Comparison of ENCODE assay signal across 1 mouse cellular context in the genomic region with DNA sequence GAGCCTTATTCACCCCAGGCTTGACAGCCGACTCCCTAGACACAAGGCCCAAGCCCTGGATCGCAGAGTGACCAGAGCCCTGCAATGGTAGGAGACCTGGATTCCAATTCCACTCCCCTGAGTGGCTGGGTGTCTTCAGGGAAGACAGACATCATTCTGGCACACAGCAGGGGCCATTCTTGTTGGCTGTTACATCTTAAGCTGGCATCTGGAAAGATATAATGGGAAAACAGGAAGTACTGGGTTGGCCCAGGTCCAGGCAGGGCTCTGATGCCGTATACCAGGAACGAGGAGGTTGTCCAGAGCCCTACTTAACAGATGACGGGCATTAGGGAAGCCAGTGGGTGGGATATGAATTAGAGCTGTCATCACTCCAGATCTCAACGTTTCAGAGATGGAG.
TF ChIP-seq lines count a peak whose summit lies in the region.

No protein-coding gene starts in this region.

TF ChIP-seq in MEL, 35 proteins besides CTCF, POLR2A, EP300 and RAD21:
- TF ChIP-seq E2F4 (IDR thresholded peaks at IDR 0.05; ENCODE audit: borderline replicate concordance, low read depth, low read length) (no peak), MEF2A (IDR thresholded peaks at IDR 0.05; ENCODE audit: extremely low read depth, insufficient replicate concordance, low read depth, low read length, poor library complexity, severe bottlenecking) (no peak), NRF1 (IDR thresholded peaks at IDR 0.05; ENCODE audit: insufficient read depth, low read depth, low read length, poor library complexity, severe bottlenecking) (no peak), CHD1 (IDR thresholded peaks at IDR 0.05; ENCODE audit: low read depth, low read length) (no peak), MAFK (IDR thresholded peaks at IDR 0.05; ENCODE audit: borderline replicate concordance, low read depth, low read length) (no peak), ZKSCAN1 (IDR thresholded peaks at IDR 0.05; ENCODE audit: low read depth, low read length) (no peak), USF2 (IDR thresholded peaks at IDR 0.05; ENCODE audit: borderline replicate concordance in 1 of 2, insufficient read depth in 1 of 2, low read depth in 1 of 2, low read length in 2 of 2) (no peak)
